Mouse (Mus musculus): Measurements from ENCODE around the gene Tnnt2. TPM values are rescaled to one million over a fixed set of nuclear protein-coding genes. Genes with fewer than 3 reads are reported as not detected.

Tnnt2 gene
- polyA plus RNA-seq (2014; fragmentation: Nextera tagmentation; extraction: Ambion mirVana): 3,916 and 3,947 TPM in 2 replicates

- H3K4me1 ChIP-seq (ENCODE audit: control insufficient read depth, insufficient read depth, low read length): peaks cover 58% of the 10 kb centered on the region
- ATAC-seq (replicated peaks; ENCODE audit: insufficient number of reproducible peaks, low FRiP score, low TSS enrichment): peak; percentile 79
- H3K4me3 ChIP-seq (ENCODE audit: low read depth, low read length): peak within 1 kb of the TSS; percentile 66
- H3K4me2 ChIP-seq: peak within 1 kb of the TSS; percentile 77
- WGBS (ENCODE audit: insufficient replicate concordance): 14% methylated on average over 9 of the region's 9 CpGs
- peak within 1 kb of the TSS; percentile 99 for H3K27ac ChIP-seq (ENCODE audit: low read depth, low read length)
- H3K9ac ChIP-seq (ENCODE audit: low read depth, low read length): peak within 1 kb of the TSS; percentile 98
- H3K27me3 ChIP-seq (ENCODE audit: control insufficient read depth, insufficient read depth, low read length): peaks cover 4% of the 10 kb centered on the region; the same call in 1 of the 2 replicates
- H3K36me3 ChIP-seq (ENCODE audit: control insufficient read depth, insufficient read depth, low read length): no peaks in the 10 kb centered on the region
- no peaks in the 10 kb centered on the region for H3K9me3 ChIP-seq (replicated peaks; ENCODE audit: control insufficient read depth, low read length)
These were observed at the start of gene Tnnt2 for GRCm38 (mm10) chr1:135835716-135836483. Gene Tnnt2, plus strand, starts transcription at chr1:135836354.

GRCm38 (mm10) chr1:135787799-135788198 is 48.4 kb upstream of the Tnnt2 start:
- Histone ChIP-seq H3K4me3 (ENCODE audit: low read depth, low read length) (no peak overlapping the region), H3K36me3 (ENCODE audit: control insufficient read depth, insufficient read depth, low read length) (no peaks in the 10 kb centered on the region), H3K9ac (ENCODE audit: low read depth, low read length) (no peak overlapping the region), H3K9me3 (replicated peaks; ENCODE audit: control insufficient read depth, low read length) (no peaks in the 10 kb centered on the region), H3K4me1 (ENCODE audit: control insufficient read depth, insufficient read depth, low read length) (peaks cover 19% of the 10 kb centered on the region), H3K27me3 (ENCODE audit: control insufficient read depth, insufficient read depth, low read length) (no peaks in the 10 kb centered on the region; the same call in 1 of the 2 replicates), H3K4me2 (no peak overlapping the region), H3K27ac (ENCODE audit: low read depth, low read length) (no peak overlapping the region)
- WGBS (ENCODE audit: insufficient replicate concordance): 48% methylated on average over 3 of the region's 3 CpGs
- ATAC-seq (replicated peaks; ENCODE audit: insufficient number of reproducible peaks, low FRiP score, low TSS enrichment): no peak

GRCm38 (mm10) chr1:135788708-135789107 is 47.4 kb upstream of the Tnnt2 start:
- Histone ChIP-seq H3K4me3 (ENCODE audit: low read depth, low read length) (peak overlapping the region; percentile 8; the same call in 1 of the 2 replicates), H3K4me2 (peak overlapping the region; percentile 54), H3K9me3 (replicated peaks; ENCODE audit: control insufficient read depth, low read length) (no peaks in the 10 kb centered on the region), H3K4me1 (ENCODE audit: control insufficient read depth, insufficient read depth, low read length) (peaks cover 26% of the 10 kb centered on the region), H3K27me3 (ENCODE audit: control insufficient read depth, insufficient read depth, low read length) (no peaks in the 10 kb centered on the region; the same call in 1 of the 2 replicates), H3K9ac (ENCODE audit: low read depth, low read length) (no peak overlapping the region), H3K27ac (ENCODE audit: low read depth, low read length) (no peak overlapping the region), H3K36me3 (ENCODE audit: control insufficient read depth, insufficient read depth, low read length) (no peaks in the 10 kb centered on the region)
- 8% methylated on average over 10 of the region's 10 CpGs for WGBS (ENCODE audit: insufficient replicate concordance)
- no peak for ATAC-seq (replicated peaks; ENCODE audit: insufficient number of reproducible peaks, low FRiP score, low TSS enrichment)

GRCm38 (mm10) chr1:135789815-135790214 is 46.3 kb upstream of the Tnnt2 start:
- no peaks in the 10 kb centered on the region for H3K36me3 ChIP-seq (ENCODE audit: control insufficient read depth, insufficient read depth, low read length)
- no peak for ATAC-seq (replicated peaks; ENCODE audit: insufficient number of reproducible peaks, low FRiP score, low TSS enrichment)
- WGBS (ENCODE audit: insufficient replicate concordance): 10% methylated on average over 5 of the region's 5 CpGs
- no peak overlapping the region for H3K27ac ChIP-seq (ENCODE audit: low read depth, low read length)
- no peak overlapping the region for H3K4me2 ChIP-seq
- H3K9me3 ChIP-seq (replicated peaks; ENCODE audit: control insufficient read depth, low read length): no peaks in the 10 kb centered on the region
- H3K27me3 ChIP-seq (ENCODE audit: control insufficient read depth, insufficient read depth, low read length): no peaks in the 10 kb centered on the region; the same call in 1 of the 2 replicates
- H3K9ac ChIP-seq (ENCODE audit: low read depth, low read length): no peak overlapping the region
- H3K4me3 ChIP-seq (ENCODE audit: low read depth, low read length): no peak overlapping the region
- H3K4me1 ChIP-seq (ENCODE audit: control insufficient read depth, insufficient read depth, low read length): peaks cover 32% of the 10 kb centered on the region

- no peak overlapping the region for H3K27ac ChIP-seq (ENCODE audit: low read depth, low read length)
- no peaks in the 10 kb centered on the region for H3K9me3 ChIP-seq (replicated peaks; ENCODE audit: control insufficient read depth, low read length)
- H3K27me3 ChIP-seq (ENCODE audit: control insufficient read depth, insufficient read depth, low read length): no peaks in the 10 kb centered on the region; the same call in 1 of the 2 replicates
- no peak overlapping the region for H3K4me2 ChIP-seq
- no peak overlapping the region for H3K4me3 ChIP-seq (ENCODE audit: low read depth, low read length)
- WGBS (ENCODE audit: insufficient replicate concordance): 68% methylated on average over 13 of the region's 13 CpGs
- H3K36me3 ChIP-seq (ENCODE audit: control insufficient read depth, insufficient read depth, low read length): no peaks in the 10 kb centered on the region
- peak overlapping the region; percentile 22; the same call in 1 of the 2 replicates for H3K9ac ChIP-seq (ENCODE audit: low read depth, low read length)
- H3K4me1 ChIP-seq (ENCODE audit: control insufficient read depth, insufficient read depth, low read length): peaks cover 55% of the 10 kb centered on the region
- no peak for ATAC-seq (replicated peaks; ENCODE audit: insufficient number of reproducible peaks, low FRiP score, low TSS enrichment)
These were observed 43.8 kb upstream of the Tnnt2 start for GRCm38 (mm10) chr1:135792143-135792939.

GRCm38 (mm10) chr1:135793370-135794215 is 42.6 kb upstream of the Tnnt2 start:
- Histone ChIP-seq H3K4me3 (ENCODE audit: low read depth, low read length) (peak overlapping the region; percentile 35), H3K27ac (ENCODE audit: low read depth, low read length) (peak overlapping the region; percentile 93), H3K9ac (ENCODE audit: low read depth, low read length) (peak overlapping the region; percentile 81), H3K9me3 (replicated peaks; ENCODE audit: control insufficient read depth, low read length) (no peaks in the 10 kb centered on the region), H3K4me2 (peak overlapping the region; percentile 72), H3K4me1 (ENCODE audit: control insufficient read depth, insufficient read depth, low read length) (peaks cover 55% of the 10 kb centered on the region), H3K27me3 (ENCODE audit: control insufficient read depth, insufficient read depth, low read length) (no peaks in the 10 kb centered on the region; the same call in 1 of the 2 replicates), H3K36me3 (ENCODE audit: control insufficient read depth, insufficient read depth, low read length) (no peaks in the 10 kb centered on the region)
- 5% methylated on average over 24 of the region's 27 CpGs for WGBS (ENCODE audit: insufficient replicate concordance)
- ATAC-seq (replicated peaks; ENCODE audit: insufficient number of reproducible peaks, low FRiP score, low TSS enrichment): 0 out of 2 replicates have a peak, but pooled peaks have one; percentile 16

GRCm38 (mm10) chr1:135794216-135795134 is 41.7 kb upstream of the Tnnt2 start:
- no peaks in the 10 kb centered on the region; the same call in 1 of the 2 replicates for H3K27me3 ChIP-seq (ENCODE audit: control insufficient read depth, insufficient read depth, low read length)
- H3K27ac ChIP-seq (ENCODE audit: low read depth, low read length): peak overlapping the region; percentile 93
- no peaks in the 10 kb centered on the region for H3K9me3 ChIP-seq (replicated peaks; ENCODE audit: control insufficient read depth, low read length)
- H3K9ac ChIP-seq (ENCODE audit: low read depth, low read length): peak overlapping the region; percentile 81
- H3K36me3 ChIP-seq (ENCODE audit: control insufficient read depth, insufficient read depth, low read length): no peaks in the 10 kb centered on the region
- H3K4me2 ChIP-seq: peak overlapping the region; percentile 72
- WGBS (ENCODE audit: insufficient replicate concordance): 8% methylated on average over 20 of the region's 20 CpGs
- ATAC-seq (replicated peaks; ENCODE audit: insufficient number of reproducible peaks, low FRiP score, low TSS enrichment): peak; percentile 74
- H3K4me3 ChIP-seq (ENCODE audit: low read depth, low read length): peak overlapping the region; percentile 35
- H3K4me1 ChIP-seq (ENCODE audit: control insufficient read depth, insufficient read depth, low read length): peaks cover 60% of the 10 kb centered on the region
